Mouse (Mus musculus): ENCODE results near the gene Dapk1. TPM values are rescaled to one million over a fixed set of nuclear protein-coding genes. Genes with fewer than 3 reads are reported as not detected.

Gene Dapk1
- 7.4 and 13.9 TPM in 2 replicates for polyA plus RNA-seq (2012; ENCODE audit: insufficient read depth, low replicate concordance)

DNA sequence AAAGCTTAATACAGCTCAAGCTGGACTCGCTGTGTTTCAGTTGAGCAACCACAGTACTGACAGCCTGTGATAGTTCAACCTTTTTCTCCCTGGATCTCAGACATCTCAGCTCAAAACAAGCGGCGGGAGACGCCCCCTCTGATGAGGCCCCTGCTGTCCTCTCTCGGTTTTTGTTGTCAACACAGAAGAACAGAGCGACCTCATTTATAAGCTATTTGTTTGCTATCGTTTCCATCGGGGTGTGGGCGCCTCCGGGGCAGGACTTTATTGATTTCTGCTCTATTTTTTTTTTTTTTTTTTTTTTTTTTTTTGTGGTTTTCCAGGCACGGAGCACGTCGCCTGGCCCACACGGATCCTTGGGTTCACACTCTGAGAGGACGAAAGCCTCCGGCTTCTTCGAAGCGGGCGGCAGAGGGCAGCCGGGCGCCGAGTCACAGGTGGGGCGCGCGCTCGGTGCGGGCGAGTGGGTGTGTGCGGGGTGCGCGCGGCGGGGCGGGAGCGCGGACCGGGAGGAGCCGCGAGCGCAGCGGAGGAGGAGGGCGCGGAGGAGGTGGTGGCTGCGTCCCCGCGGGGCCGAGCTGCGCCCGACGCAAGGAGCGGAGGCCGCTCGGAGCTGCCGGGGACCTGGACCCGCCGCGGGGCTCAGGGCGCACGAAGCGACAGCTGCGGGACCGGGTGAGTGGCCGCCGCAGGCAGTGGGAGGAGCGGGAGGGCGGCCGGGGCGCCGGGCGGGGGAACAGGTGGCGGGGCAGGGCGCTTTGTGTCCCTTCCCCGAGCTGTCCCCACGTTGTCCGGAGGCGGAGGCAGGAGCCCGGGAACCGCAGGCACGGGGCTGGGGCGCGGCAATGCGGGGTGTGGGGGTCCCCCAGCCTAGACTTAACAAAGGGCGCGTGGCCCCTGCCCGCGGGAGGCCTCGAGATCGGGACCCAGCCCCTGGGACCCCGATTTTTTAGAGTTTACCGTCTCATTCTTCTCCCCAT, at the start of gene Dapk1:
Gene Dapk1 (plus strand): TSS at position 512 of the 980 bp plus-strand sequence.
- Histone ChIP-seq H3K4me3 (replicated peaks) (peak within 1 kb of the TSS; percentile 93), H3K27me3 (replicated peaks) (peaks cover 12% of the 10 kb centered on the region), H3K4me1 (peaks cover 36% of the 10 kb centered on the region), H3K36me3 (replicated peaks; ENCODE audit: low read length) (peaks cover 37% of the 10 kb centered on the region), H3K9me3 (no peaks in the 10 kb centered on the region)
- TF ChIP-seq FLI1 (IDR thresholded peaks at IDR 0.05; ENCODE audit: low read length) (no peak), GATA1 (IDR thresholded peaks at IDR 0.05; ENCODE audit: borderline replicate concordance, low read length) (no peak)

DNA sequence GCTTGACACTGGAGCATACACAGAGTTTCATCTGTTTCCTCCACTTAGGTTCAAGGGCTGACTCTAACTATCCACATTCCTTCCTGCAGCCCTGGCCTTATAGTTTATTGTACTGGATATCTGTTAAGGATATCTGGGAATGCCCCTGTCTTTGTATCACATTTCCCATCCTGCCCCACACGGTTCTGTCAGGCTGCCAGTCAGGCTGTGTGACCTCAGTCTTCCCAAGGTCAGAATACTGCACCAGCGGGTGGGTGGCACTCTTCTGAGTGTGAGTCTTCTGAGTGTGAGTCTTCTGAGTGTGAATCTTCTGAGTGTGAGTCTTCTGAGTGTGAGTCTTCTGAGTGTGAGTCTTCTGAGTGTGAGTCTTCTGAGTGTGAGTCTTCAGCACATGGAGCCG, 48.4 kb upstream of the Dapk1 start:
- Histone ChIP-seq H3K9me3 (no peaks in the 10 kb centered on the region; the same call in 1 of the 2 replicates), H3K4me3 (replicated peaks) (no peak overlapping the region), H3K36me3 (replicated peaks; ENCODE audit: low read length) (no peaks in the 10 kb centered on the region), H3K4me1 (no peaks in the 10 kb centered on the region), H3K27me3 (replicated peaks) (no peaks in the 10 kb centered on the region)
- TF ChIP-seq FLI1 (IDR thresholded peaks at IDR 0.05; ENCODE audit: low read length) (no peak), GATA1 (IDR thresholded peaks at IDR 0.05; ENCODE audit: borderline replicate concordance, low read length) (no peak)

DNA sequence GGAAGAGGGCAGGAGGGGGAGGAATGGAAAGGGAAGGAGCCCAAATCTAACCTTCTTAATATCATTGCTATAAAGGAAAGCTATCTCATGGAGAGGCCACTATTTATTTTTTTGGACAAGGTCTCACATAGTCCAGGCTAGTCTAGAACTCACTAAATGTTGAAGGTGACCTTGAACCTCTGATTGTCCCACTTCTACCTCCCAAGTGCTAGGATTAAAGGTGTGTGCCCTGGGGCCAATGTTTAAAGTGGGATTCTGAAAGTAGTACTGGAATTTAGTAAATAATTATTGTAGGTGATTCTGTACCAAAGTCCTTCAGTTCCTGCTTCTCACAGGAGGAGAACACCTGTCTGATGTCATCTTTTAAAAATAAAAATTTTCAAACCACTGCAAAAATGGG, 45.3 kb upstream of the Dapk1 start:
- no peaks in the 10 kb centered on the region for H3K36me3 ChIP-seq (replicated peaks; ENCODE audit: low read length)
- H3K27me3 ChIP-seq (replicated peaks) = no peaks in the 10 kb centered on the region
- no peaks in the 10 kb centered on the region for H3K4me1 ChIP-seq
- no peak overlapping the region for H3K4me3 ChIP-seq (replicated peaks)
- H3K9me3 ChIP-seq = peaks cover 10% of the 10 kb centered on the region
- TF ChIP-seq GATA1 (IDR thresholded peaks at IDR 0.05; ENCODE audit: borderline replicate concordance, low read length) (no peak), FLI1 (IDR thresholded peaks at IDR 0.05; ENCODE audit: low read length) (no peak)

DNA sequence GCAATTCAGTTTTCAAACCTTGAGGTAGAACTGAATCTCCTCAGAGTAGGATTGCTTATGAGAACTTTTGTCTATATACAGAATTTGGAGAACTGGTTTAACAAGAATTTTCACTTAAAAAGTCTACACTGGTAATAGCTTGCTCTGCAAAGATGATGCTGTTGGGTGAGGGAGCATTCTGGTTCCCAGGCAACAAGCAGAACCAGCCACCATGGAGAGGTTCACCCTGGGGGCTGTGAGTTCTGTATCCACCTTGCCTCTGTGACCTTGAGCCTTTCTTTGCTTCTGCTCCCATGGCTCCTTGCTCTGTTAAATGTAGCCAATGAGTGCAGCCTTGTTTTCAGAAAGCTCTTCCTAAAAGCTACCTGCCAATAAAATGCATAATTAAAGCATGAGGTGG, 44.8 kb upstream of the Dapk1 start:
- Histone ChIP-seq H3K4me3 (replicated peaks) (no peak overlapping the region), H3K4me1 (no peaks in the 10 kb centered on the region), H3K9me3 (peaks cover 10% of the 10 kb centered on the region), H3K27me3 (replicated peaks) (no peaks in the 10 kb centered on the region), H3K36me3 (replicated peaks; ENCODE audit: low read length) (no peaks in the 10 kb centered on the region)
- TF ChIP-seq GATA1 (IDR thresholded peaks at IDR 0.05; ENCODE audit: borderline replicate concordance, low read length) = no peak
- TF ChIP-seq FLI1 (IDR thresholded peaks at IDR 0.05; ENCODE audit: low read length) = no peak

DNA sequence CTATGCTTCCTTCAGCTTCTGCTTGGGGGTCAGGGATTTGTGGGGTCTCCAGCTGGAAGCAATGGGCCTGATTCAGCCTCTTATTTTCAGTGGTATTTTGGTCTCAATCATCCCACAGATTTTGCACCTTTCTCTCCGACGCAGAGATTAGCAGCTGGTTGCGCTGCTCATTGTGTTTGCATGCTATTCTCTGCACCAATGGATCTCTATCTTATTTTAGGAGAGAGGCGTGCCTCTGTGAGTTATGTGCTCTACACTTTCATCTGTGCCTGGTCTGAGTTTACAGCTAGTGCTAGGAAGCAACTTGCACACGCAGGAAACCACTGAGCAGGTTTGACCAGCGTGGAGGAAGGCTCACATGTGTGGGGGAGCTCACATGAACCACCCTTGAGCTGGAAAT, 37.4 kb upstream of the Dapk1 start:
- TF ChIP-seq GATA1 (IDR thresholded peaks at IDR 0.05; ENCODE audit: borderline replicate concordance, low read length) (no peak), FLI1 (IDR thresholded peaks at IDR 0.05; ENCODE audit: low read length) (no peak)
- H3K27me3 ChIP-seq (replicated peaks) = no peaks in the 10 kb centered on the region
- H3K4me3 ChIP-seq (replicated peaks) = no peak overlapping the region
- H3K36me3 ChIP-seq (replicated peaks; ENCODE audit: low read length) = no peaks in the 10 kb centered on the region
- H3K4me1 ChIP-seq = no peaks in the 10 kb centered on the region
- H3K9me3 ChIP-seq = peaks cover 14% of the 10 kb centered on the region

DNA sequence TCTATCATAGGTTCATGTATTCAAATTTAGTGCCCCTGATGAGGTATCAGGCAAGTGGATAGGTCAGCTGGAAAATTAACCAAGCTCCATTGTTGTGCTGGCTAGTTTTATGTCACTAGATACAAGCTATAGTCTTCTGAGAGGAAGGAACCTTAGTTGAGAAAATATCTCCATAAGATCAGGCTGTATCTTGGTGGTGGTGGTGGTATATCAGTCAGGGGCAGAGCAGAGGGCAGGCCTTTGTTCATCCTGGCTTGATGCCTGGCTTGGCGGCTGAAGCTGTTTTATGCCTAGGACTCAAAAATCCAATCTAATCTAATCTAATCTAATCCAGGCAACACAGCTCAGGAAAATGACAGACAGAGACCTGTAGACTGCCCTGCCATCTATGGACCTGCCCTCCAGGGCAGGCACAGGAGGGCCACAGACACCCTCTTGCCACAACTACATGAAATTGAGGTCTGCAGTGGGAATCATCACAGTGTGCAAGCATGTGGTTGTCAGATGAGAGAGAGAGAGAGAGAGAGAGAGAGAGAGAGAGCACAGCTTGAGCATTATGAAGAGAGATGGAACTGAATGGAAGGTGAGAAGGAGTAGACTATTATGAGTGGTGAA, 32.7 kb upstream of the Dapk1 start:
- Histone ChIP-seq H3K4me1 (no peaks in the 10 kb centered on the region), H3K27me3 (replicated peaks) (no peaks in the 10 kb centered on the region), H3K36me3 (replicated peaks; ENCODE audit: low read length) (no peaks in the 10 kb centered on the region), H3K4me3 (replicated peaks) (no peak overlapping the region), H3K9me3 (peaks cover 15% of the 10 kb centered on the region)
- TF ChIP-seq FLI1 (IDR thresholded peaks at IDR 0.05; ENCODE audit: low read length) (no peak), GATA1 (IDR thresholded peaks at IDR 0.05; ENCODE audit: borderline replicate concordance, low read length) (no peak)

DNA sequence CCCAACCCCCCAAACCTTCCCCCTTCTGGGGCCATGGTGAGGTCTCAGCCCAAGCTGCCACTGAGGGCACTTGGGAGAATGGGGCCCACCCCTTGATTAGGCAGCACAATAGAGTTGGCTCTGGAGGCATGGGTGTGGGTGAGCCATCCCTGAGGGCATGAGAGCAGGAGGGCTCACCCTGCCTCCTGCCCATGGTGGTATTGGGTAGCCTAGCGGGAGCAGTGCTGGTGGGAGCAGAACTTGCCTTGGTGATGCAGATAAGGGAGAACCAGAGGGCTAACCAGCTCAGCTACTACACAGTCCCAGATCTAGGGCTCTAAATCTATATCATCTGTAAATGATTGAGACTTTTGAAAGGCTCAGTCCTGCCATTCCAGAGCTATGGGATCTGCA, 32.2 kb upstream of the Dapk1 start:
- Histone ChIP-seq H3K36me3 (replicated peaks; ENCODE audit: low read length) (no peaks in the 10 kb centered on the region), H3K4me3 (replicated peaks) (no peak overlapping the region), H3K9me3 (peaks cover 15% of the 10 kb centered on the region), H3K4me1 (no peaks in the 10 kb centered on the region), H3K27me3 (replicated peaks) (no peaks in the 10 kb centered on the region)
- TF ChIP-seq FLI1 (IDR thresholded peaks at IDR 0.05; ENCODE audit: low read length) = no peak
- TF ChIP-seq GATA1 (IDR thresholded peaks at IDR 0.05; ENCODE audit: borderline replicate concordance, low read length) = no peak

DNA sequence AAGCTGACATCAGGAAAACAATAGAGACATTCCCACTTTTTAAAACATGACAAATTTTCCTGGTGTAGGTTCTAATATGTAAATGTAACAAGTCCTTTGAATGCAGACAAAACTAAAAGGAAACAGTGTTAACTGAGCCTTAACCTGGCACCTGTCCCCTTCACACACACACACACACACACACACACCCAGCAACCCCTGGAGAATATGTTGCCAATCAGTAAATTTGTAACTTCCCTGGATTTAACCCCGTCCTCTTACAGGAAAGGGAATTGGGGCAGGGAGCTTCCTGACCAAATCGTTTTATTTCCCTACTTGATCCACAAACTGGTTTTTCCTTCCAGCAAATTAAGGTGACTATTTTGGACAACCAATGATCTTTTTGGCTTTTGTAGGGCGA, 28.2 kb upstream of the Dapk1 start:
- no peak overlapping the region for H3K4me3 ChIP-seq (replicated peaks)
- H3K4me1 ChIP-seq = no peaks in the 10 kb centered on the region
- no peaks in the 10 kb centered on the region for H3K36me3 ChIP-seq (replicated peaks; ENCODE audit: low read length)
- TF ChIP-seq FLI1 (IDR thresholded peaks at IDR 0.05; ENCODE audit: low read length) (no peak), GATA1 (IDR thresholded peaks at IDR 0.05; ENCODE audit: borderline replicate concordance, low read length) (no peak)
- peaks cover 7% of the 10 kb centered on the region for H3K9me3 ChIP-seq
- H3K27me3 ChIP-seq (replicated peaks) = no peaks in the 10 kb centered on the region

DNA sequence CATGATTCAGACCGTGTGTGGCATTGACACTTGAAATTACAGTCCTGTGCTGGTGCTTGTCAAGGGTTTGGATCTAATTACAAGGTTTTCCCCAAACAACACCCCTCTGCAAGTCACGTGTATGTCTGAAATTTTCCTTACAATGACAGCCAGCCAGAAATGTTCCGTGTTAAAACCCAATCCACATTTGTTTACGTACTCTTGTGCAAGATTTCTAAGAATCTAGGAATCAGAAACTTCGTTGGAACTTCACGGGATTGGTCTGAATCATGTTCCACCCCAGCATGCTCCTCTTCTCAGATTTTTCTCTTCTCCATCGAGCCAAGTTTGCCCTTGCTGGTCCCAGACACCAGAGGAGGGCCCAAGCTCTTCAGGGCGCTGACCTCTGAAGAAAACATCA, 27.8 kb upstream of the Dapk1 start:
- H3K27me3 ChIP-seq (replicated peaks) = no peaks in the 10 kb centered on the region
- H3K4me3 ChIP-seq (replicated peaks) = no peak overlapping the region
- peaks cover 7% of the 10 kb centered on the region for H3K9me3 ChIP-seq
- no peaks in the 10 kb centered on the region for H3K4me1 ChIP-seq
- TF ChIP-seq GATA1 (IDR thresholded peaks at IDR 0.05; ENCODE audit: borderline replicate concordance, low read length) = no peak
- TF ChIP-seq FLI1 (IDR thresholded peaks at IDR 0.05; ENCODE audit: low read length) = no peak
- H3K36me3 ChIP-seq (replicated peaks; ENCODE audit: low read length) = no peaks in the 10 kb centered on the region

DNA sequence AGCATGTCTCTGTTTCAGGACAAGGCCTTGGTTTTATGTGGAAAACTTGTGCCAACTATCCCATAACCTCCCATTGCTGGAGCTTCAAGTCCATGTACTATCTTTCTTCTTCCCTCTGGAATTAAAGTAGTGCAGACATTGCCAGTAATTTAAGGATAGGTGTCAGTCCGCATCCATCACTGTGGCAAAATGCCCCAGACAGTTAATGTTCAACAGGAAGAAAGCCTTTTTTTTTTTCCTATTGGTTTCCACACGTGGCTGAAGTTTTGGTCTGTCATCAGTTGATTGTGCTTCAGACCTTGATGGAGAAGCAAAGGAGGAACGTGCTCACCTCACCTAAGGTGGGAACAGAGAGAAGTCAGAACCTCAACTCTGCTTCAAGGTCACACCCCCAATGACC, 23.2 kb upstream of the Dapk1 start:
- Histone ChIP-seq H3K36me3 (replicated peaks; ENCODE audit: low read length) (no peaks in the 10 kb centered on the region), H3K4me1 (no peaks in the 10 kb centered on the region), H3K9me3 (no peaks in the 10 kb centered on the region), H3K4me3 (replicated peaks) (no peak overlapping the region), H3K27me3 (replicated peaks) (no peaks in the 10 kb centered on the region)
- TF ChIP-seq GATA1 (IDR thresholded peaks at IDR 0.05; ENCODE audit: borderline replicate concordance, low read length) (no peak), FLI1 (IDR thresholded peaks at IDR 0.05; ENCODE audit: low read length) (no peak)
